Mouse (Mus musculus) C2C12 (cell line): ENCODE measurements around the gene Phrf1. TPM values are rescaled to one million over a fixed set of nuclear protein-coding genes. Genes with fewer than 3 reads are reported as not detected.

Experiments used
- H3K27me3 ChIP-seq: one replicate; pipeline ENCODE4 v1.6.1; 2011; ENCODE audit not compliant: control insufficient read depth, insufficient read depth, insufficient read length
- H3K36me3 ChIP-seq: one replicate; pipeline ENCODE4 v1.6.1; 2011; ENCODE audit not compliant: control insufficient read depth, insufficient read depth
- H3K4me3 ChIP-seq: one replicate; pipeline ENCODE4 v1.5.1; 2011; ENCODE audit warnings: mild to moderate bottlenecking, control low read depth; ENCODE audit not compliant: poor library complexity, insufficient read depth, severe bottlenecking
- H3K79me2 ChIP-seq: one replicate; pipeline ENCODE4 v1.6.1; 2011; ENCODE audit not compliant: control insufficient read depth, insufficient read depth
- H3K79me3 ChIP-seq: one replicate; pipeline ENCODE4 v1.6.1; 2011; ENCODE audit warnings: low read depth, control low read depth
- H3ac ChIP-seq: one replicate; pipeline ENCODE3; 2011; ENCODE audit warnings: low read depth; ENCODE audit not compliant: control insufficient read depth, insufficient read length
- CEBPB ChIP-seq: IDR thresholded peaks from one replicate; pipeline ENCODE4 v1.6.1; 2011; ENCODE audit warnings: low read depth, mild to moderate bottlenecking, control low read depth, moderate library complexity
- CTCF ChIP-seq: IDR thresholded peaks from one replicate; pipeline ENCODE4 v1.5.1; 2011; ENCODE audit not compliant: control insufficient read depth, insufficient read depth, insufficient read length
- FOSL1 ChIP-seq: IDR thresholded peaks from one replicate; pipeline ENCODE4 v1.8.0; 2011; ENCODE audit warnings: mild to moderate bottlenecking, low read length; ENCODE audit not compliant: poor library complexity, insufficient read depth, severe bottlenecking
- MAX ChIP-seq: IDR thresholded peaks from one replicate; pipeline ENCODE4 v1.6.1; 2011; ENCODE audit warnings: mild to moderate bottlenecking, control low read depth
- MYOD1 ChIP-seq: IDR thresholded peaks from one replicate; pipeline ENCODE4 v1.6.1; 2011; ENCODE audit warnings: low read depth; ENCODE audit not compliant: control insufficient read depth, insufficient read length
- MYOG ChIP-seq: IDR thresholded peaks from one replicate; pipeline ENCODE4 v1.6.1; 2011; ENCODE audit not compliant: control insufficient read depth, insufficient read length; ENCODE audit errors: extremely low read depth
- USF1 ChIP-seq: IDR thresholded peaks from one replicate; pipeline ENCODE4 v1.6.1; 2011; ENCODE audit warnings: low read depth, mild to moderate bottlenecking, control low read depth, moderate library complexity
- polyA plus RNA-seq: library from polyadenylated mRNA; unstranded; fragments of >200 nt; fragmentation: generic; extraction: Trizol; gene quantifications from one replicate; pipeline ENCODE4 v1.2.1, GENCODE M21; 2012; ENCODE audit warnings: missing spikeins

The Phrf1 gene
- polyA plus RNA-seq, 1 experiment, result 60.2 TPM

DNA sequence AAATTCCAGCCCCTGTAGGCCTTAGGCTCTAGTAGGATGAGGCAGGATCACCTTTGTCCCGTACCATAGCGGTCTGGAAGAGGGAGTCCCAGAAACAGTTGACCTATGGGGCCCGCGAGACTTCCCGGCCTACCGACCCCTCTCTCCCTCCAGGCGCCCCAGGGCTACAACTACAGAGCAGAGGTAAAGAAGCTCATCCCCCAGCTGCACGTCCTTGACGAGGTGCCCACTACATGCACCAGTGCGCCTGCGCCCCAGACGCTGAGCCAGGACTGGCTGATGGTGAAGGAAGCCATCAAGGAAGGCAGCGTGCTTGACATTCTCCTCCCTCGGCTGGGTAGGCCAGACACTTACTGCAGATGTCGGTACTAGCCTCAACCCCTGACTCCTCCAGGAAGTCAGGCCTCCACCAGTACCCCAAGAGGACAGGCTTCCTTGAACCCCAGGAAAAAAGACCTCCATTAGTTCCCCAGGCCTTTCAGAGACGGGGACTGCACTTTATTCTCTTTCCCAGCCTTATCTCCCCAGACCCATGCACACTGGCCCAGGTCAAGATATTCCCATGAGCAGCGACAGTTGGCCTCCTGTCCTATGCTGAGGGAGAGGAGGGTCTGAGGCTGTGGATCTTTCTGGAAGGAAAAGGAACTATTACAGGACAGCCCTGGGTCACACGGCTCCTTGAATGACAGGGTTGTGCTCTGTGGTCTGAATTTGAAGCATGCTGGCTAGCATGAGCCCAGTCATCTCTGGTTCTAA lies 22.2 kb upstream of the Phrf1 start:
- TF ChIP-seq USF1 (no peak), FOSL1 (no peak), MYOG (no peak), CEBPB (no peak), CTCF (no peak), MAX (no peak), MYOD1 (no peak)

DNA sequence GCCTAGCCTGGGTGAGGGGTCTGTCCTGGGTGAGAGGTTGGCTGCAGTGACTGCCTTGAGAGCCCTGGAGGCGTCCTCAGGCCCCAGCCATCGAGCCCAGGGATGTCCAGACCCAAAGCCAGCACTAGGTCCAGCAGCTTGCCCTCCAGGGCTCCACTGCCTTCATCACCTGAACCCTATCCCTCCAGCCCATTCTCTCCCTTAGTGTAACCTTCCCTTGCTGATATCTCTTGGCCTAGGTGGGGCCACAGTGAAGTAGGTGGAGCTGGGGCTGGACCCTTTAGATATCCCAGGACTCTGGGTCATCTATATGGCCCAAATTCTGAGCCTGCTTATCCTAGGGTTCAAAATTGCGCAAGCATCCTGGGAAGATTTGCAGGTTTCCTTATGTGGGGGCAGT lies 19.1 kb upstream of the Phrf1 start:
- peak; percentile 14 for TF ChIP-seq CEBPB
- TF ChIP-seq MYOG, result no peak
- Histone ChIP-seq H3K79me2 (no peaks in the 10 kb centered on the region), H3K27me3 (peaks cover 70% of the 10 kb centered on the region), H3K79me3 (no peaks in the 10 kb centered on the region), H3K4me3 (no peak overlapping the region), H3ac (no peak overlapping the region), H3K36me3 (no peaks in the 10 kb centered on the region)

More for the DNA sequence above, 22.2 kb upstream of the Phrf1 start:
- H3K27me3 ChIP-seq, result peaks cover 44% of the 10 kb centered on the region
- H3K4me3 ChIP-seq, result no peak overlapping the region
- no peaks in the 10 kb centered on the region for H3K79me2 ChIP-seq
- no peaks in the 10 kb centered on the region for H3K79me3 ChIP-seq
- no peak overlapping the region for H3ac ChIP-seq
- H3K36me3 ChIP-seq, result no peaks in the 10 kb centered on the region

DNA sequence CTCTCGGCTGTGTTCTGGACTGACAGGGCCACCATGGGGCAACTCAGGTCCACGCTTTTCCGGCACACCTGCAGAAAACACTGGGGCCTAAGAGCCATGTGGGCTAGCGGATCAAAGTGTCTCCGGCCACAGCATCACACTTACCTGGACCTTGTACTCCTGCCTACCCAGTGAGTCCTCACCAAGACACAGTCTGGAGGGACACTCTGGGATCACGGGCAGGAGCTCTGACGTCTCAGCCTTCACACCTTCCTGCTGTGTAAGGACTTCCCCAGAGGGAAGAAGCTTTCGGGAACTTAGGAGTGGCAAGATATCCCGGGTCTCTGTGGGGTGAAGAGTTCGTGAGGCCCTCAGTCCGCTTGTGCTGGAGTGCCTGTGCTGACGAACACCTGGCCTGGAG lies 18.4 kb upstream of the Phrf1 start:
- Histone ChIP-seq H3K79me3 (no peaks in the 10 kb centered on the region), H3K36me3 (no peaks in the 10 kb centered on the region), H3K79me2 (no peaks in the 10 kb centered on the region), H3K27me3 (peaks cover 70% of the 10 kb centered on the region), H3ac (no peak overlapping the region), H3K4me3 (no peak overlapping the region)
- no peak for TF ChIP-seq MYOG
- no peak for TF ChIP-seq MYOD1
- TF ChIP-seq MAX, result no peak
- no peak for TF ChIP-seq CEBPB
- no peak for TF ChIP-seq CTCF
- TF ChIP-seq FOSL1, result no peak
- no peak for TF ChIP-seq USF1

DNA sequence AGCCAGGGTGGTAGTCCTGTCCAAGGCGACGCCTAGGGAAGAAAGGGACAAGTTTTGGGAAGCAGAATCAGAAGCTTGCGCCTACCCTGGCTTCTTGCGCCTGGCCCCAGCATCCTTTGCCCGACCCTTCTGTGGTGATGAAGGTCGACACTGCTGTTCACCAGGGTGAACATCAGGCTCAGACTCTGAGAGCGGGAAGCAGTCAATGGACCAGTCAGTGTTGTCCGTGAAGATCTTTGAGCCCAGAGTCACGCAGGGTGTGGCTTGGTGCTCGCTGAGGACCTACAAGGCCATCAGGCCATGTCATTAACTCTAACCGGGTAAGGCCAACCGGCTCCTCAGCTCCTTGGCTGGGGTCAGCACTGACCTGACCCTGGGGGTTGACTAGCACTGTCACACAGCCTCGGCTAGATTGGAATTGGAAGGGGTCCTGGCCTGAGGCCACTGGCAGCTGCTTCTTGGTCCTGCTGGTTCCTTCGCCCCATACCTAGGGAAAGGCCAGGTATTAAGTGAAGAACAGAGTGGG lies 17.9 kb upstream of the Phrf1 start:
- no peaks in the 10 kb centered on the region for H3K36me3 ChIP-seq
- no peak for TF ChIP-seq MYOG
- no peak for TF ChIP-seq CTCF
- TF ChIP-seq FOSL1, result no peak
- no peak for TF ChIP-seq CEBPB
- H3K79me2 ChIP-seq, result no peaks in the 10 kb centered on the region
- no peak overlapping the region for H3ac ChIP-seq
- no peaks in the 10 kb centered on the region for H3K79me3 ChIP-seq
- H3K4me3 ChIP-seq, result no peak overlapping the region
- H3K27me3 ChIP-seq, result peaks cover 65% of the 10 kb centered on the region

DNA sequence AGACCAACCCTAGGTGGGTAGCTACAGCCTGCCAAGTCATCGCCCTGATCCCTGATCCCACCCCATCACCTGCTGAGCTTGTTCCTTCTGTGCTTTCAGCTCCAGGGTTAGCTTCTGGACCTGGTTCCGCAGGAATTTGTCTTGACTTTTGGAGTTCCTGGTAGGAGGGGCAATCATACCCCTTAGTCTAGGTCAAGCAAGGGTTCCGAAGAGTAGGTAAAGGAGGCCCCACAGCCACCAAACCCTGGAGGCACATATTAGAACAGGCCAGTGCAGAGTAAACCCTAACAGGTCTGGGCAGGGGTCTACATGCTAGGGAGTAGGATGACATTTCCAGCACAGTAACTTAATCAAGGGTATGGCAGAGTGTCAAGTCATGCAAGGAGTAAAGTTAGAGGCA lies 15.5 kb upstream of the Phrf1 start:
- TF ChIP-seq MYOD1 (no peak), MAX (no peak), MYOG (no peak), USF1 (no peak), CTCF (no peak), CEBPB (no peak), FOSL1 (no peak)
- Histone ChIP-seq H3K27me3 (peaks cover 57% of the 10 kb centered on the region), H3K79me3 (no peaks in the 10 kb centered on the region)

More for the DNA sequence above, 15.5 kb upstream of the Phrf1 start:
- Histone ChIP-seq H3K4me3 (no peak overlapping the region), H3K79me2 (no peaks in the 10 kb centered on the region), H3K36me3 (no peaks in the 10 kb centered on the region), H3ac (no peak overlapping the region)
